Mouse (Mus musculus) embryonic fibroblast, embryonic 13.5 days (primary cell): ENCODE measurements around the gene Batf2.

ENCODE experiments used
- CTCF ChIP-seq: IDR thresholded peaks from 2 replicates; pipeline ENCODE4 v1.5.1; 2011; ENCODE audit warnings: mild to moderate bottlenecking, control low read depth, low read length, moderate library complexity, borderline replicate concordance; ENCODE audit not compliant: insufficient read depth
- POLR2A ChIP-seq: IDR thresholded peaks from 2 replicates; pipeline ENCODE4 v1.6.1; 2011; ENCODE audit warnings: low read depth, mild to moderate bottlenecking, control low read depth, low read length, moderate library complexity

GRCm38 (mm10) chr19:6155174-6155573, 14.4 kb downstream of the Batf2 start:
- TF ChIP-seq CTCF (no peak), POLR2A (no peak)
